ENCODE assay signal across 26 mouse cellular contexts in the genomic region with DNA sequence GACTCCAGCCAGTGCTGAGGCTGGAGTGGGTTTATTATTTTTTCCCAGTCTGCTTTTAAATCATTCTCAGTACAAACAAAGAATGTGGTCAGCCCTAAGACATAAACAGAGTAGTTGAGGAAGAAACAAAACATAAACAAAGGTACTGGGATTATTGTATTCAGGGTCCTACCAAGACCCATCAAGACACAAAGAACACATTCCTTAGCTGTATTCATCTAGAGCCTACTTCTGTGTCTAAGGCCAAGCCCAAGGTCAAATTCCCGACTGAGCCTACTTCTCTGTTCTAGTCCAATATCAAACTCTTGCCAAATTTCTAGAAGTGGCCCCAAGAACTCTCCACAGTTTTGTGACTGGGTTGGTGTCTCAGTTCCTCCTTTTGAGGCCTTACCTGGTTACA.
"Had no signal": no experiment of that assay in that cellular context is flagged by ENCODE, and none has a peak within 500 bp of the region (broad histone marks: within the 10 kb centered on the region; RNA-seq: fewer than 3 reads in every experiment).

No protein-coding gene starts in this region.

- H3K9ac ChIP-seq: heart, embryonic 12.5 days; hindbrain, embryonic 13.5 days; hindbrain, embryonic 15.5 days; kidney, embryonic 15.5 days; limb, embryonic 12.5 days; liver, embryonic 13.5 days; liver, embryonic 15.5 days had no signal

- H3K9me3 ChIP-seq: heart, embryonic 10.5 days; heart, embryonic 12.5 days; hindbrain, embryonic 13.5 days; hindbrain, embryonic 15.5 days; kidney, embryonic 15.5 days; limb, embryonic 10.5 days; limb, embryonic 12.5 days; liver, embryonic 13.5 days; liver, embryonic 15.5 days had no signal

- H3K36me3 ChIP-seq: heart, embryonic 10.5 days; heart, embryonic 12.5 days; hindbrain, embryonic 13.5 days; hindbrain, embryonic 15.5 days; kidney, embryonic 15.5 days; limb, embryonic 10.5 days; limb, embryonic 12.5 days; liver, embryonic 13.5 days; liver, embryonic 15.5 days had no signal

- H3K27me3 ChIP-seq: heart, embryonic 12.5 days; hindbrain, embryonic 13.5 days; hindbrain, embryonic 15.5 days; kidney, embryonic 15.5 days; limb, embryonic 12.5 days; liver, embryonic 13.5 days; liver, embryonic 15.5 days had no signal

- H3K4me1 ChIP-seq: heart, embryonic 10.5 days; heart, embryonic 12.5 days; hindbrain, embryonic 13.5 days; hindbrain, embryonic 15.5 days; limb, embryonic 10.5 days; limb, embryonic 12.5 days; liver, embryonic 13.5 days; liver, embryonic 15.5 days had no signal

- H3K4me3 ChIP-seq: gastrocnemius, adult 2 months; heart, embryonic 10.5 days; heart, embryonic 12.5 days; hindbrain, embryonic 13.5 days; hindbrain, embryonic 15.5 days; kidney, embryonic 15.5 days; limb, embryonic 10.5 days; limb, embryonic 12.5 days; liver, embryonic 13.5 days; liver, embryonic 15.5 days had no signal

- DNase-seq: gastrocnemius, adult 2 months; gastrocnemius, postnatal 10 days; gastrocnemius, postnatal 25 days; heart, adult 18-20 months; heart, postnatal 14 days; heart, postnatal 36 days; kidney, adult 11 months; kidney, adult 2 months; kidney, adult 9 months; kidney, postnatal 14 days; kidney, postnatal 36 days; layer of hippocampus, adult 9-11 months; layer of hippocampus, postnatal 36 days; liver; liver, embryonic 13.5 days had no signal

- H3K4me2 ChIP-seq: heart, embryonic 12.5 days; hindbrain, embryonic 13.5 days; hindbrain, embryonic 15.5 days; kidney, embryonic 15.5 days; limb, embryonic 12.5 days; liver, embryonic 11.5 days; liver, embryonic 13.5 days; liver, embryonic 15.5 days had no signal

- H3K27ac ChIP-seq: gastrocnemius, adult 2 months; heart, embryonic 10.5 days; hindbrain, embryonic 13.5 days; hindbrain, embryonic 15.5 days; hindbrain, postnatal 0 days; kidney, embryonic 15.5 days; kidney, postnatal 0 days; limb, embryonic 10.5 days; limb, embryonic 12.5 days; liver, embryonic 13.5 days; liver, embryonic 15.5 days had no signal
